Mouse (Mus musculus) ES-Bruce4 (cell line): ENCODE results near the gene Iqsec3.

Source experiments
- CTCF ChIP-seq: IDR thresholded peaks from one replicate; pipeline ENCODE4 v1.8.1; 2011; ENCODE audit warnings: low read depth, low read length
- EP300 ChIP-seq: IDR thresholded peaks from 2 replicates; pipeline ENCODE4 v1.6.1; 2011; ENCODE audit warnings: low read depth, low read length; ENCODE audit not compliant: insufficient read depth
- POLR2A ChIP-seq: IDR thresholded peaks from one replicate; pipeline ENCODE4 v1.8.1; 2011; ENCODE audit warnings: low read length; ENCODE audit not compliant: insufficient read depth

- TF ChIP-seq CTCF, result no peak
- no peak for TF ChIP-seq EP300
- no peak for TF ChIP-seq POLR2A
Observed at GRCm38 (mm10) chr6:121453776-121454175, 19.7 kb downstream of the Iqsec3 start.
